Mouse (Mus musculus) fibroblast of lung, adult 2 months (primary cell): Measurements from ENCODE around the gene Dgkh.

ENCODE experiments used
- DNase-seq: peaks from one replicate; pipeline ENCODE4 v3.0.0-alpha.2; 2011; ENCODE audit warnings: low read depth

Dgkh gene

DNA sequence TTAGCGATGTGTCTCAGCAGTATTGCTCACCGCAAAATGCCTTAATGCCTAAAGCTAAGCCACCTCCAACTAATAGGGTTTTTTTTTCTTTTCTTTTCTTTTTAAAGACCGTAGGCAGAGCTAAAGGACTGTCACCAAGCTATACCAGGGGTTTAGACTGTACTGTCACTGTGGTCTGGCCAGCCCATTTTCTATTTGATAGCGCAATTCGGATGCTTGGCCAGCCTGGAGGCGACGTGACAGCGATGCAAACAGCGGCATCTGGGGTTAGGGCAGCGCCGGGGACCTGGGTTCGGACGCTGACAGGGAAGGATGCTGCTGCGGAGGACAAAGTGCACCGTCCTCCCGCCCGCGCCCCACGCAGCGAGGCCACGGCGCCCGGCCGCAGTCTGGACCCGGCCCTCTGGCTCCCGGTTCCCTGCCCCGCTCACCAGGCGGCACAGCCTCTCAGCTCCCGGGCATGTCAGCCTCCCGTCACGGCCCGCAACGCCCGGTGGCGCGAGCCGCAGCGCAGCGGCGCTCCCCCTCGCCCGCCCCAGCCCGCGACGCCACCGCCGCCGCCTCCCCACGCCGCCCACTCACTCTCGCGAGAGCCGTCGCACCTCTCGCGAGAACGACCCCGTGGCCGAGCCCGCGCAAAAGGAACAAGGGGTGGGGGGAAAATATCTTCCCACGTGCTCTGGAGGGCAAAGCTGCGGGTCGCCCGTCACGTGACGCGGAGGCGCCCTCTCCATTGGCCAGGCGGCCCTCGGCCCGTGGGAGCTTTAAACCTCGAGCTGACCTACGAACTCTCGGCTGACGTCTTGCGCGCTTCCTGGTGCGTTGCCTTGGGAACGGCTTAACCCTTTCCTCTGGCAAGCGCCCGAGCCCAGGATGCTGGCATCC, 196.1 kb downstream of the Dgkh start, which contains the start of gene Akap11:
Gene Akap11, minus strand, starts transcription at position 528 of the 885 bp plus-strand sequence.
- peak; percentile 84 for DNase-seq

DNA sequence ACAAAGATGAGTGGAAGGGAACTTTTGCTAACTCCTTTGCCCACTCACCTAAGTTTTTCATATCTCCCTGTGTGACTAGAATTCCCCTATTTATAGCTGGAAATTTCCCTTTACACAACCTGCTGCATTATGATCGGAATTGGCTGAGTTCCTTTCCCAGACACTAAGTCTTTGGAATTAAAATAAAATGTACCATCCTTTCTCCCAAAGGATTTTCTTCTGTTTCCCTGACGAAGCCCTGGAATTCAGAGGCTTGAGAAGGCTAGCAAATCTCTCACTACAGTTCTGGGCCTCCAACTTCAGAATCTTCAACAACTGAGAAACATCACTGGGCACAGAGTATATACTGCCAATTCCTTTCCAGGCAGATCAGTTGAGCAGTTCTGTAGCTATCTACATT, 197.2 kb downstream of the Dgkh start:
- DNase-seq = no peak

DNA sequence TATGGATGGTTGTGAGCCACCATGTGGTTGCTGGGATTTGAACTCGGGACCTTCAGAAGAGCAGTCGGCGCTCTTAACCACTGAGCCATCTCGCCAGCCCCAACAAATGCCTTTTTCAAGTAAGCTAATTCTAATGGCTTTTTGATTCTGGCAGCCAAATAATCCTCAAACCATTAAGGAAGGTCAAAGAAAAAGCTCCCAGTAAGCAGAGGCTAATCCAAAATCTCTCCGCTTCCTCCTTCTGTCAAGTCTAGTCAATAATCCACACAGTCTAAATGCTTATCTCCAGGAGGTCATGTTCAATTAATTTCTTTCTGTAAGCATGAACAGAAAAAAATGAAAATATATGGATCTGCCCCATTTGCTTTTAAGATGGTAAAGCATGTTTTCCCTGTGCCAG, 197.9 kb downstream of the Dgkh start:
- no peak for DNase-seq

DNA sequence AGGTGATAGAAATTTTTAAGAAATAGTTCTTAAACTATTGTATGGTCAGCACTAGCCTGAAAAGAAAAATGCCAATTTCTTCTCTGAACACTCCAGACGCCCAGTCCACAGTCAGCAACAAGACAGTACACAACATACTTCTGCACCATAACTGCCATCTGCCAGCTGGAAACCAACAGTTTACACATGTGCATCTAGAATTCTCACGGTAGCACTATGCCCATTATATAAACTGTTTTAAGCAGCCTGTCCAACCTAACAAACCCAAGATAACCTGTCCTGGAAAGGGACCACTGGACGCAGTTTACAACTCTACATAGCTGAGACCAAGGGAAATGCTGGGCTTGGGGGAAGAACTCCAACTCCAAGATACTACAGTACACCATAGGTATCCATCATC, 198.9 kb downstream of the Dgkh start:
- DNase-seq = no peak

DNA sequence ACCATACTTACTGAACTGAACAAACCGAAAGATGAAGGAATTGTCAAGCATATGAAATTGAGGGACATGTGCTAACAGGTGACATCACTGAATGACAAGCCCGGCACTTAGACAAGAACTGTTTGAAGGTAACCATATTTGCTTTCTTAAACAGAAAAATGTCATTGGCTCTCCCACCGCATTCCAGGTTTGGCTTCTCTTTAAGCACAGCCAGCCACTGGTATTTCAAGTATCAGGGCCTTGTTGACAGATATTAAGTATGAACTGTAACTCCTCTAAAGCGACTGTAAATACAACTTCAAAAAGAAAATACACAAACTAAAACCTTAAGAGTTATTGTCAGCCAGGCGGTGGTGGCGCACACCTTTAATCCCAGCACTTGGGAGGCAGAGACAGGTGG, 200.2 kb downstream of the Dgkh start:
- DNase-seq = no peak

DNA sequence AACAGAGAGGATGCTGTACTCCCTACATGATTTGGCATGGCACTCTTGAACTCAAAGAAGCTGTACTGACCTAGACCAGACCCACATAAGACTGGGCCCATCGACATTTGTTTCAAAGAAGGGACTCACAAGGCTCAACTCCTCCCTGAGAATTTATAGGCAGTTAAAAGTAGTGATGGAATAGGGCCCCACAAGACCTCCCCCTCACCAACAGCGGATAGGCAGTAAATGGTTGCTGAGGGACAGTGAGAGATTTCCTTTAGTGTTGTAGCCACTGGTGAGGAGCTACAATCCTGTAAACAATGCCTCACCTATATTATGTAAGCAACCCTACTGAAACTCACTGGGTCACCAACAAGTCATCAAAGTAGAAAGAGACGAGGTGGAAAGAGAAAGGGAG, 202.3 kb downstream of the Dgkh start:
- DNase-seq = no peak

DNA sequence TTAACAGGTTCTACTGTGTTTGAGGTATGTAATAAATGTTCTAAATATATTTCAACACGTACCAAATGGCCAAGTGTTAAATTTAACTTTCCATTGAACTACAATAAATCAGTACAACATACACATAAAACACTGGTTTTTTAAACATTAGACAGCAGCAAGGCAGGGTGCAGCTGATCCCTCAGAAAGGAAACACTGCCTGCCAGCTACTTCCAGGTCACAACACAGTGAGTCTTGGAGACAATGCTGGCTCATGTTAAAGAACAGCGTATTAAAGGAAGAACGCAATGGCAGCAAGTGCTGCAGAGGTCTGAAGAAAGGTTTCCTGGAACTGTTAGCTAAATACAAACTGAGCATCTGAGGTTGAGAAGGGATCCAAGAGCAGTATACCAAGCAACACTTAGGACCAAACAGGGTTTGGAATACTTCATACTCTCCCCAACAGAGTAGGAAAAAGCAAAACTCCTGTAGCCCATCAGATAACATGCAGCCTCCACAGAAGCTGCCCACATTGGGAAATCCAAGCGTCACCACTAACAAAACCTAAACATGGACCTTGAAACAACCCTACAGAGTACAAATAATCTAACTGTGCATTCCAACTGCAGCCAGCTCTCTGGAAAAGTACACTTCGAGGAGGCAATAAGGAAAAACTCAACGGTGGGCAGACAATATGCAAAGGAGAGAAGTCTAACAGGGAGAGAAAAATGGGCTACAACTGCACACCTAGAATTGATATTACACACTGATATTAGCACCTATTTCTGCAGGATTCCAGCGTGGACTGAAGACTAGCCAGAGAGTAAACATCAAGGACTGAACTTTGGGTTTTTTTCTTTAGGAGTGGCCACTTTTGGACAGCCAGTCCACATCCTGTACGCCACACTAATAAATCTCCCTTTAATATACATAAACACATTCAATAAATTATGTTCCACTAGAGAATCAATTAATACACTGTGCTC, 203.8 kb downstream of the Dgkh start:
- DNase-seq = no peak

DNA sequence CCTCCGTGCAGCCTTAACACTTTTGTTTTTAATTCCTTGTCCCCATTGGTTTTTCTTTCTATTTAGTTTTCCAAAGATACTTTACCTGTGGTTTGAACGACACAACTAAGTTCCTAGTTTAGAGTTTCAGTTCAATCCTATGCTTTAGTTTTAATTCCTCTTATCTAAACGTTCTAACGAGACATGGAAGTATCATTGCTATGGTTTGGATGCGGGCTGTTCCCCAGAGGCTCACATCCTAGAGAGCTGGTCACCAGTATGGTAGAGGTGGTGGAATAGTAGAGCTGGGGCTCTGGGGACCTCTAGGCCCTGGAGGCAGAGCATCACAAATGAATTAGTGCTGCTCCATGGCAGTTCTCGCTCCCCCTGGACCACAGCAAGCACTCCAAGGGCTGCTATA, 205.7 kb downstream of the Dgkh start:
- DNase-seq = no peak

DNA sequence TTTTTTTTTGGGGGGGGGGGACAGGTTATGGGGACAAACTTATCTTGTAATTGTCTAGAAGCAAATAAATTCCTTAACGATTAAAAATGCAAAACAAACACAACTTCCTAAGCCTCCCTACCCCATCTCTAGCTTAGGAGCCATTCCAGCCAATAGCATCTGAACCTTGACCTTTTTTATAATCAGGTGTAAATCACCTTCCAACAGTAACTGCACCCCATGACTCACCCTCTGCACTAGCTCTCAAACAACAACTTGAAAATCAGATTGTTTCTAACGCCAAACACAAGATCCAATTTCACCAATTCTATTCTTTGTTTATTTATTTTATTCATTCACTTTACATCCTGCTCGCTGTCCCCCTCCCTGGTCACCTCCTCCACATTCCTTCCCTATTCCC, 206.1 kb downstream of the Dgkh start:
- no peak for DNase-seq

DNA sequence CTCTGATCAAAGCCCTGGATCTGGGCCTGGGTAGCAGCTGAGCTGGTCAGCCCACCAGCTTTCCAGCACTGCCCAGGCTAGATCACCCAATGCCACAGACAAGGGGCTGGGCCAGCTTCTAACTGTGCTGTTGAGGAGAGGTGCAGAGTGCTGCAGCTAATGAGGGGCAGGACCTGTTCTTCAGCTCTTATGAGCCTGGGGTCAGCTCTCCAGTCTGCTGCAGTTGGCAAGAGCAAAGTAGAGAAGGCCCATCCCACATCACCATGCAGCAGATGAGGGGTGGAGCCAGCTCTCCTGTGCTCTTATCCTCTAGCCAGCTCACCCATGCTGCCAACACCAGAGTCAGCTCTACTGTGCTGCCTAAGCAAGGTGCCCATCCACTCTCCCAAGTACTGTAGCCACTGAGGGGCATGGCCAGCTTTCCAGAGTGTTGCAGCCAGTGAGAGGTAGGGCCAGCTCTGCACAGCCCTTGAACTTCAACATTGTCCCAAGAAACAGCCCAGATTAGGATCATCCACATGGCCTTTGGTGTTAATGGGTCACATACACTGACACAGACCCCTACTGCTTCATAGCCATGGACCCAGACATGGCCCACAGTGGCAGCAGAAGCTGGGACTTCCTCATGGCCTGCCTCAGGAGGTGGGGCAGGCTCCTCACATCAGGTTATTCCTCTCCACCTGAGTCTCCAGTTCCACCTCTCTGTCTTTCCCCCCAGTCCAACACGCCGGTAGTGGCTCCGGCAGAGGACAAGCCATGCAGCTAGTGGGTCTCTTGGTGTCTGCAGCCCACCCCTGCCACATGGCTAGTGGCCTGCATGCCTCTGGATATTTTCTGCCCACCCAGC, 206.7 kb downstream of the Dgkh start:
- DNase-seq = no peak

DNA sequence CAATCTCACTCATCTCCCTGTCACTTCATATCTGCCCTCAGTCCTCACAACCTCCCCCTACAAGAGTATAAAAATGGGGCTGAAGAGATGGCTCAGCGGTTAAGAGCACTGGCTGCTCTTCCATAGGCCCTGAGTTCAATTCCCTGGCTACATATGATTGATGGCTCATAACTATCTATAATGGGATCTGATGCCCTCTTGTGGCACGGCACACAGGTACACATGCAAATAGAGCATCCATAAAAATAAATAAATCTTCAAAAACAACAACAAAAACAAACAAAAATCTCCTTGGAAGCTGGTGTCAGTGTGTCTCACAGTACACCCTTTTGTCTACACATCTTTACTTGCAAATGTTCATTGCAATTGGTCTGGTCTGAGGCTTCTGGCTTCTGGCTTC, 207.5 kb downstream of the Dgkh start:
- DNase-seq = no peak

DNA sequence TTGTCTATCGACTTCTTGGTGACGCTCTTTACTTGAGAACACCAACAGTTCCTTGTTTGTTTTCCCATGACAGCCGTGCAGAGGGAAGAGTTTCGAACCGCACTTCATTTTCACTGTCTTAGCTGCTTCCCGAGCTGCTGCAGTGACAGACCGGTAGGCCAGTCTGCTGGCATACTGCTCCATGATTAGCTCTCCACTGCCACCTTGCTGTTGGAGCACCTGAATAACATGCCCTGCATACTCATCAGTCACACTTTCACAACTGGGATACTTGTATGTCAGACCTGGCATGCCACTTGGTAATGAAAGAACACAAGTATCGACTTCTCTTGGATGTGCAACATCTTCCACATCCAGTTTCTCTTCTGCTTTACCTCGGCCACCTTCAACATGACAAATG, 221.9 kb downstream of the Dgkh start:
- no peak for DNase-seq

DNA sequence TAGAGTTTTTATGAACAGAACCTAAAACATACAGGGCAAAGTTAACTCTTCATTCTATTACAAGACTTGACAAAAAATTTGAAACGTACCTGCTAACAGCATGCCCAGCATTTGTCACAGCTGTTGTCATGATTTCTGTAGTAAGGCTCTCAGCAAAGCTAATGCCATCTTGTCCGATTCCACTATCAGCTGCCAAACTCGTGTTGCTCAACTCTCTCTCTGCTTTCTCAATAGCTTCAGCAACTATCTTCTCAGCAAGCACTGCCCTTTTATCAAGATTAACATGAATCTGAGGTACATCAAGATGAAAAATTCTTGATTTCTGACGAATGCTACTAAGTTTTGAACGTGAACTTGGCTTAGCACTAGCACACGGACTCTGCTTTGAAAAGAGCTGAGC, 222.8 kb downstream of the Dgkh start:
- DNase-seq = no peak
